Mouse (Mus musculus) kidney, postnatal 0 days (tissue): ENCODE results near the gene Mpv17l2. TPM values are rescaled to one million over a fixed set of nuclear protein-coding genes. Genes with fewer than 3 reads are reported as not detected.
A peak's percentile ranks its signal among the peaks of the same experiment; 100 is the strongest.

Source experiments
- ATAC-seq: fragments of 200-750 bp; cut with Nextera tagmentation; replicated peaks from 2 replicates; pipeline ENCODE4 v1.8.0; 2017; ENCODE audit warnings: low read depth, moderate number of reproducible peaks, moderate TSS enrichment, moderate library complexity; ENCODE audit not compliant: low FRiP score
- DNase-seq: peaks from one replicate; pipeline ENCODE4 v3.0.0-alpha.2; 2016; ENCODE audit warnings: low spot score
- H3K27ac ChIP-seq: fragments of 300-500 bp; sonication (generic); 2 replicates; pipeline ENCODE4 v1.5.1; 2014; ENCODE audit warnings: mild to moderate bottlenecking
- H3K27me3 ChIP-seq: fragments of 300-500 bp; sonication (generic); 2 replicates; pipeline ENCODE4 v1.6.1; 2014; ENCODE audit warnings: low read length, mixed read lengths; ENCODE audit not compliant: insufficient read depth
- H3K36me3 ChIP-seq: fragments of 300-500 bp; sonication (generic); 2 replicates; pipeline ENCODE4 v1.6.1; 2014; ENCODE audit warnings: low read length, mixed read lengths; ENCODE audit not compliant: insufficient read depth
- H3K4me1 ChIP-seq: fragments of 300-500 bp; sonication (generic); replicated peaks from 2 replicates; pipeline ENCODE4 v1.6.1; 2014; ENCODE audit warnings: antibody characterized with exemption, low read length, mixed read lengths; ENCODE audit not compliant: insufficient read depth
- H3K4me2 ChIP-seq: fragments of 300-500 bp; sonication (generic); 2 replicates; pipeline ENCODE4 v1.6.1; 2014; ENCODE audit warnings: mild to moderate bottlenecking, low read length, moderate library complexity, mixed read lengths
- H3K4me3 ChIP-seq: fragments of 300-500 bp; sonication (generic); replicated peaks from 2 replicates; pipeline ENCODE4 v1.5.1; 2014; ENCODE audit warnings: low read depth, low read length
- H3K9ac ChIP-seq: fragments of 300-500 bp; sonication (generic); 2 replicates; pipeline ENCODE4 v1.6.1; 2014; ENCODE audit warnings: low read depth, low read length
- H3K9me3 ChIP-seq: fragments of 300-500 bp; sonication (generic); replicated peaks from 2 replicates; pipeline ENCODE4 v1.6.1; 2016; ENCODE audit warnings: low read length, inconsistent platforms, mixed read lengths
- CTCF ChIP-seq: IDR thresholded peaks from 2 replicates; pipeline ENCODE4 v1.5.1; 2016; ENCODE audit warnings: antibody characterized with exemption, low read depth, mild to moderate bottlenecking, moderate library complexity
- WGBS: fragments of 180-500 bp; shearing (Covaris S2); extraction: QIAGEN DNeasy Blood & Tissue Kit; methylation state at CpG from one replicate; pipeline ENCODE4 v1.1.7; 2014; 5-methylcytosine and 5-hydroxymethylcytosine counted together
- polyA plus RNA-seq: library from polyadenylated mRNA; unstranded; fragments of >200 nt; fragmentation: Nextera tagmentation; extraction: Ambion mirVana; gene quantifications from 2 replicates; pipeline ENCODE4 v1.2.1, GENCODE M21; 2015

Gene Mpv17l2
- polyA plus RNA-seq, 1 experiment from 2014 or later: 78.2 TPM

DNA sequence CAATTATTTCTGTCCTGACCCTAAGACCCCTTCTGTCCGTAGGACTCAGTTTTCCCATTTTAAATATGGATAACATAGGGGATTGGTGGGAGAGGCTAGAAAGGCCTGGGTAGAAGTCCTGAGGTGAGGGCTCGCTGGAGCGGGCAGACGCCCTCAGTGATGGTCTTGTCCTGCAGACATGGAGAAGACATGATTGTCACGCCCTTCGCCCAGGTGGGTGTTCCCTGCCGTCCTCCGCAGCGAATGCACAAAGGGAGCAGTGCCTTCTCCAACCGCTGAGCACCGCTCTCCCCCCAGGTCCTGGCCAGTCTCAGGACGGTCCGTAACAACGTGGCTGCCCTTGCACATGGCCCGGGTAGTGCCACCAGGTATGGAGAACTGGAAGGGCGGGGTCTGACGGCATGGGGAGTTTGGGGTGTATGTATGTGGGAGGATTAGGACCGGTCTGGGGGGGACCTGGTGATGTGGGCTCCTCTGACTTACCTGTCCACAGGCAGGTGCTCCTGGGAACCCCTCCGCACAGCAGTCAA lies 15.0 kb downstream of the Mpv17l2 start:
- 58% methylated on average over 19 of the region's 19 CpGs for WGBS
- ATAC-seq: 0 out of 2 replicates have a peak, but pooled peaks have one; percentile 12
- 0 out of 2 replicates have a peak, but pooled peaks cover 20% of the 10 kb centered on the region for H3K4me1 ChIP-seq

GRCm38 (mm10) chr8:70744806-70745205 lies 15.9 kb downstream of the Mpv17l2 start:
- ATAC-seq (no peak), DNase-seq (no peak)
- Histone ChIP-seq H3K36me3 (no peaks in the 10 kb centered on the region), H3K27me3 (0 out of 2 replicates have a peak, but pooled peaks cover 6% of the 10 kb centered on the region), H3K4me1 (0 out of 2 replicates have a peak, but pooled peaks cover 20% of the 10 kb centered on the region), H3K9ac (no peak overlapping the region), H3K4me3 (no peak overlapping the region), H3K4me2 (peak overlapping the region; percentile 42; the same call in 1 of the 2 replicates), H3K9me3 (no peaks in the 10 kb centered on the region), H3K27ac (no peak overlapping the region)
- no peak for TF ChIP-seq CTCF
- WGBS: 53% methylated on average over 11 of the region's 11 CpGs

More for the DNA sequence above, 15.0 kb downstream of the Mpv17l2 start:
- Histone ChIP-seq H3K27me3 (0 out of 2 replicates have a peak, but pooled peaks cover 6% of the 10 kb centered on the region), H3K4me3 (no peak overlapping the region), H3K36me3 (no peaks in the 10 kb centered on the region), H3K4me2 (no peak overlapping the region), H3K9ac (no peak overlapping the region), H3K27ac (no peak overlapping the region), H3K9me3 (no peaks in the 10 kb centered on the region)
- TF ChIP-seq CTCF: no peak
- no peak for DNase-seq

- no peak for TF ChIP-seq CTCF
- Histone ChIP-seq H3K27ac (0 out of 2 replicates have a peak overlapping the region, but pooled peaks have one; percentile 28), H3K9ac (no peak overlapping the region), H3K27me3 (0 out of 2 replicates have a peak, but pooled peaks cover 6% of the 10 kb centered on the region), H3K4me3 (peak overlapping the region; percentile 16), H3K4me1 (0 out of 2 replicates have a peak, but pooled peaks cover 20% of the 10 kb centered on the region), H3K4me2 (peak overlapping the region; percentile 42), H3K9me3 (no peaks in the 10 kb centered on the region), H3K36me3 (no peaks in the 10 kb centered on the region)
- DNase-seq: peak; percentile 48
- WGBS: 5% methylated on average over 48 of the region's 48 CpGs
- ATAC-seq: peak; percentile 14; the same call in 1 of the 2 replicates
These were observed 16.8 kb downstream of the Mpv17l2 start for GRCm38 (mm10) chr8:70743656-70744590.

DNA sequence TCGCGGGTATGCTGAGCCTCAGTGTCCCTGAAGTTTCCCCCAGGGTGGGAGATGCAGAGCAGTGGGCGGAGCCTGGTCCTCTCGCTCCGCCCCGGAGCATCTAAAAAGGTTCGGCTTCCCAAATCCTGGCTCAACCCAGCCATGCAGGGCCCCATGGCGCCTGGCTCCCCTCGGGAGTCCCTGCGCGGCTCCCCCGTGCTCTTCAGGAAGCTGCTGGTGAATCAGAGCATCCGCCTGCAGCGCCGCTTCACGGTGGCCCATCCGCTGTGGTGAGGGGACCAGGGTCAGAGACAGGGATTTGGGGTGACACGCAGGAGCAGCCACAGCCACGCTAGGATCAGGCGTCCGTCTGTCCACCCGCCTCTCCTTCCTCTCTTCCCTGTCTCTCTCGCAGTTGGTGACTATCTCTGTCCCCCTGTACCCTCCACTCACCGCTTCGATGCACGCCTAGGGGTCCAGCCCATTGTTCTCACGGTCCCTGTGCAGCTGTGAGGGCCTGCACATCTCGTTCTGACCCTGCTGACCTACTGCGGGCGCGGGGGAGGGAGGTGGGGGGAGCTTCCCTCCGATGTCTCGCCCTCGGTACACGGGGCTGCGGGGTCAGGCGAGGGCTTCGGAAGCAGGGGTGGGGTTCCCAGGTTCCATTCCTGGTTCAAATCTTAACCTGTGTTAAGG lies 17.6 kb downstream of the Mpv17l2 start:
- no peak for TF ChIP-seq CTCF
- 0 out of 2 replicates have a peak, but pooled peaks cover 6% of the 10 kb centered on the region for H3K27me3 ChIP-seq
- DNase-seq (no peak), ATAC-seq (no peak)
- no peaks in the 10 kb centered on the region for H3K36me3 ChIP-seq
- H3K9me3 ChIP-seq: no peaks in the 10 kb centered on the region
- H3K4me1 ChIP-seq: 0 out of 2 replicates have a peak, but pooled peaks cover 20% of the 10 kb centered on the region
- H3K9ac ChIP-seq: no peak overlapping the region
- H3K4me2 ChIP-seq: peak overlapping the region; percentile 42
- peak overlapping the region; percentile 31; the same call in 1 of the 2 replicates for H3K27ac ChIP-seq
- 10% methylated on average over 37 of the region's 38 CpGs for WGBS
- no peak overlapping the region for H3K4me3 ChIP-seq

- 0 out of 2 replicates have a peak, but pooled peaks cover 6% of the 10 kb centered on the region for H3K27me3 ChIP-seq
These were observed 18.6 kb downstream of the Mpv17l2 start for GRCm38 (mm10) chr8:70742176-70742575.

More at GRCm38 (mm10) chr8:70742176-70742575, 18.6 kb downstream of the Mpv17l2 start:
- 0 out of 2 replicates have a peak, but pooled peaks have one; percentile 18 for ATAC-seq
- Histone ChIP-seq H3K27ac (no peak overlapping the region), H3K9ac (no peak overlapping the region), H3K9me3 (no peaks in the 10 kb centered on the region), H3K4me2 (no peak overlapping the region), H3K4me1 (0 out of 2 replicates have a peak, but pooled peaks cover 20% of the 10 kb centered on the region), H3K4me3 (no peak overlapping the region), H3K36me3 (no peaks in the 10 kb centered on the region)
- 49% methylated on average over 11 of the region's 11 CpGs for WGBS
- DNase-seq: no peak
- TF ChIP-seq CTCF: no peak
